Mouse (Mus musculus) liver, embryonic 11.5 days (tissue): ENCODE results near the gene Ttll5. TPM values are rescaled to one million over a fixed set of nuclear protein-coding genes. Genes with fewer than 3 reads are reported as not detected.

Experiments
- ATAC-seq: fragments of 200-750 bp; cut with Nextera tagmentation; replicated peaks from 2 replicates; pipeline ENCODE4 v1.8.0; 2017; ENCODE audit warnings: moderate number of reproducible peaks, mild to moderate bottlenecking, moderate TSS enrichment, moderate library complexity; ENCODE audit not compliant: low FRiP score
- DNase-seq: peaks from one replicate; pipeline ENCODE4 v3.0.0-alpha.2; 2017; ENCODE audit warnings: low spot score
- H3K27ac ChIP-seq: fragments of 300-500 bp; sonication (generic); 2 replicates; pipeline ENCODE4 v1.5.1; 2014; ENCODE audit warnings: mild to moderate bottlenecking, low read depth, low read length, control low read depth
- H3K27me3 ChIP-seq: fragments of 300-500 bp; sonication (generic); replicated peaks from 2 replicates; pipeline ENCODE4 v1.6.1; 2014; ENCODE audit warnings: low read length, mixed read lengths; ENCODE audit not compliant: control insufficient read depth, insufficient read depth
- H3K36me3 ChIP-seq: fragments of 300-500 bp; sonication (generic); 2 replicates; pipeline ENCODE4 v1.6.1; 2014; ENCODE audit warnings: mild to moderate bottlenecking, low read length, moderate library complexity, mixed read lengths; ENCODE audit not compliant: control insufficient read depth, insufficient read depth
- H3K4me1 ChIP-seq: fragments of 300-500 bp; sonication (generic); replicated peaks from 2 replicates; pipeline ENCODE4 v1.6.1; 2014; ENCODE audit warnings: low read length, mixed read lengths; ENCODE audit not compliant: control insufficient read depth, insufficient read depth
- H3K4me2 ChIP-seq: fragments of 300-500 bp; sonication (generic); 2 replicates; pipeline ENCODE4 v1.6.1; 2014; ENCODE audit warnings: mild to moderate bottlenecking, control low read depth, moderate library complexity
- H3K4me3 ChIP-seq: fragments of 300-500 bp; sonication (generic); 2 replicates; pipeline ENCODE4 v1.5.1; 2014; ENCODE audit warnings: low read depth, low read length, control low read depth
- H3K9ac ChIP-seq: fragments of 300-500 bp; sonication (generic); 2 replicates; pipeline ENCODE4 v1.6.1; 2014; ENCODE audit warnings: low read depth, low read length, control low read depth
- H3K9me3 ChIP-seq: fragments of 300-500 bp; sonication (generic); 2 replicates; pipeline ENCODE4 v1.6.1; 2016; ENCODE audit warnings: low read length, inconsistent platforms, mixed read lengths; ENCODE audit not compliant: control insufficient read depth
- WGBS: fragments of 180-500 bp; shearing (Covaris S2); extraction: QIAGEN DNeasy Blood & Tissue Kit; methylation state at CpG from one replicate; pipeline ENCODE4 v1.1.7; 2014; 5-methylcytosine and 5-hydroxymethylcytosine counted together
- polyA plus RNA-seq: library from polyadenylated mRNA; unstranded; fragments of >200 nt; fragmentation: Nextera tagmentation; extraction: Ambion mirVana; gene quantifications from 2 replicates; pipeline ENCODE4 v1.2.1, GENCODE M21; 2014

Ttll5 gene
- polyA plus RNA-seq, 1 experiment from 2014 or later, result 14.6 TPM

- H3K9me3 ChIP-seq, result no peaks in the 10 kb centered on the region
- no peaks in the 10 kb centered on the region for H3K4me1 ChIP-seq
- DNase-seq, result no peak
- no peak for ATAC-seq
- H3K4me2 ChIP-seq, result no peak overlapping the region
- 75% methylated on average over 4 of the region's 4 CpGs for WGBS
- no peaks in the 10 kb centered on the region for H3K27me3 ChIP-seq
- H3K36me3 ChIP-seq, result no peaks in the 10 kb centered on the region
- H3K9ac ChIP-seq, result no peak overlapping the region
- no peak overlapping the region for H3K4me3 ChIP-seq
- no peak overlapping the region for H3K27ac ChIP-seq
Observed at GRCm38 (mm10) chr12:86090764-86091163, 266.3 kb downstream of the Ttll5 start.

GRCm38 (mm10) chr12:86091601-86092132 is 267.2 kb downstream of the Ttll5 start:
- H3K4me3 ChIP-seq, result no peak overlapping the region
- H3K9me3 ChIP-seq, result no peaks in the 10 kb centered on the region
- no peak for DNase-seq
- no peaks in the 10 kb centered on the region for H3K27me3 ChIP-seq
- H3K27ac ChIP-seq, result no peak overlapping the region
- H3K9ac ChIP-seq, result no peak overlapping the region
- no peak for ATAC-seq
- no peak overlapping the region for H3K4me2 ChIP-seq
- WGBS, result 58% methylated on average over 18 of the region's 18 CpGs
- no peaks in the 10 kb centered on the region for H3K4me1 ChIP-seq
- no peaks in the 10 kb centered on the region for H3K36me3 ChIP-seq

- no peak overlapping the region for H3K4me3 ChIP-seq
- no peak overlapping the region for H3K27ac ChIP-seq
- no peaks in the 10 kb centered on the region for H3K9me3 ChIP-seq
- H3K9ac ChIP-seq, result no peak overlapping the region
- 74% methylated on average over 4 of the region's 4 CpGs for WGBS
- no peak overlapping the region for H3K4me2 ChIP-seq
- DNase-seq (no peak), ATAC-seq (no peak)
- no peaks in the 10 kb centered on the region for H3K4me1 ChIP-seq
- H3K36me3 ChIP-seq, result no peaks in the 10 kb centered on the region
- H3K27me3 ChIP-seq, result no peaks in the 10 kb centered on the region
Observed at GRCm38 (mm10) chr12:86094075-86094474, 269.6 kb downstream of the Ttll5 start.

- 83% methylated on average over 4 of the region's 4 CpGs for WGBS
- Histone ChIP-seq H3K27ac (no peak overlapping the region), H3K4me3 (no peak overlapping the region), H3K4me2 (no peak overlapping the region), H3K9ac (no peak overlapping the region), H3K27me3 (no peaks in the 10 kb centered on the region), H3K4me1 (no peaks in the 10 kb centered on the region), H3K9me3 (no peaks in the 10 kb centered on the region), H3K36me3 (no peaks in the 10 kb centered on the region)
- ATAC-seq (no peak), DNase-seq (no peak)
Observed at GRCm38 (mm10) chr12:86095806-86096205, 271.3 kb downstream of the Ttll5 start.

- Histone ChIP-seq H3K9ac (no peak overlapping the region), H3K4me2 (no peak overlapping the region), H3K4me3 (no peak overlapping the region), H3K36me3 (no peaks in the 10 kb centered on the region), H3K27ac (no peak overlapping the region), H3K4me1 (no peaks in the 10 kb centered on the region), H3K9me3 (no peaks in the 10 kb centered on the region), H3K27me3 (no peaks in the 10 kb centered on the region)
- 84% methylated on average over 11 of the region's 11 CpGs for WGBS
- no peak for ATAC-seq
- DNase-seq, result no peak
Observed at GRCm38 (mm10) chr12:86097781-86098180, 273.3 kb downstream of the Ttll5 start.

- no peaks in the 10 kb centered on the region for H3K36me3 ChIP-seq
- H3K4me3 ChIP-seq, result no peak overlapping the region
- H3K9ac ChIP-seq, result no peak overlapping the region
- no peak for ATAC-seq
- no peak for DNase-seq
- H3K27me3 ChIP-seq, result no peaks in the 10 kb centered on the region
- H3K4me1 ChIP-seq, result 0 out of 2 replicates have a peak, but pooled peaks cover 2% of the 10 kb centered on the region
- H3K9me3 ChIP-seq, result no peaks in the 10 kb centered on the region
- no peak overlapping the region for H3K27ac ChIP-seq
- WGBS, result 88% methylated on average over 3 of the region's 3 CpGs
- H3K4me2 ChIP-seq, result no peak overlapping the region
Observed at GRCm38 (mm10) chr12:86100711-86101110, 276.3 kb downstream of the Ttll5 start.

- H3K36me3 ChIP-seq, result no peaks in the 10 kb centered on the region
- H3K4me2 ChIP-seq, result no peak overlapping the region
- no peak overlapping the region for H3K4me3 ChIP-seq
- H3K4me1 ChIP-seq, result 0 out of 2 replicates have a peak, but pooled peaks cover 2% of the 10 kb centered on the region
- H3K27me3 ChIP-seq, result no peaks in the 10 kb centered on the region
- no peak for ATAC-seq
- no peaks in the 10 kb centered on the region for H3K9me3 ChIP-seq
- no peak overlapping the region for H3K27ac ChIP-seq
- no peak overlapping the region for H3K9ac ChIP-seq
- 87% methylated on average over 8 of the region's 8 CpGs for WGBS
- DNase-seq, result no peak
Observed at GRCm38 (mm10) chr12:86102686-86103085, 278.2 kb downstream of the Ttll5 start.

- no peak overlapping the region for H3K4me3 ChIP-seq
- ATAC-seq, result no peak
- H3K36me3 ChIP-seq, result no peaks in the 10 kb centered on the region
- WGBS, result 81% methylated on average over 11 of the region's 11 CpGs
- 0 out of 2 replicates have a peak, but pooled peaks cover 2% of the 10 kb centered on the region for H3K4me1 ChIP-seq
- DNase-seq, result no peak
- H3K4me2 ChIP-seq, result no peak overlapping the region
- no peak overlapping the region for H3K27ac ChIP-seq
- no peaks in the 10 kb centered on the region for H3K9me3 ChIP-seq
- H3K27me3 ChIP-seq, result no peaks in the 10 kb centered on the region
- no peak overlapping the region for H3K9ac ChIP-seq
Observed at GRCm38 (mm10) chr12:86103391-86103790, 278.9 kb downstream of the Ttll5 start.

GRCm38 (mm10) chr12:86103852-86104251 is 279.4 kb downstream of the Ttll5 start:
- no peak overlapping the region for H3K9ac ChIP-seq
- no peak overlapping the region for H3K4me2 ChIP-seq
- no peaks in the 10 kb centered on the region for H3K36me3 ChIP-seq
- no peak overlapping the region for H3K4me3 ChIP-seq
- no peaks in the 10 kb centered on the region for H3K9me3 ChIP-seq
- H3K4me1 ChIP-seq, result 0 out of 2 replicates have a peak, but pooled peaks cover 2% of the 10 kb centered on the region
- H3K27ac ChIP-seq, result no peak overlapping the region
- no peak for ATAC-seq
- no peaks in the 10 kb centered on the region for H3K27me3 ChIP-seq
- no peak for DNase-seq
- 57% methylated on average over 8 of the region's 8 CpGs for WGBS
